Mouse (Mus musculus) olfactory bulb, adult 2 months (tissue): ENCODE measurements around the gene Cdc42.

Experiments used
- CTCF ChIP-seq: fragments of 200-500 bp; IDR thresholded peaks from 2 replicates; pipeline ENCODE4 v1.5.1; 2012; ENCODE audit warnings: low read depth, mild to moderate bottlenecking, low read length, moderate library complexity; ENCODE audit not compliant: insufficient read depth
- POLR2A ChIP-seq: fragments of 200-500 bp; IDR thresholded peaks from 2 replicates; pipeline ENCODE4 v1.6.1; 2012; ENCODE audit warnings: mild to moderate bottlenecking, low read depth, low read length, moderate library complexity; ENCODE audit not compliant: insufficient read depth

- TF ChIP-seq CTCF (no peak), POLR2A (no peak)
These were observed 83.2 kb downstream of the Cdc42 start for GRCm38 (mm10) chr4:137274304-137274703.
